Mouse (Mus musculus) kidney, postnatal 25 days (tissue): ENCODE measurements around the gene Rab23.
A peak's percentile ranks its signal among the peaks of the same experiment; 100 is the strongest.

Experiments used
- DNase-seq, 2 experiments: peaks; one replicate each; pipeline ENCODE4 v3.0.0; 2021; ENCODE audit warnings: mixed read lengths in 2 of 2

The Rab23 gene

GRCm38 (mm10) chr1:33719733-33720225, at the start of gene Rab23:
Rab23 (plus strand) TSS chr1:33719887.
- peak; percentile 78 to 90 for DNase-seq

- DNase-seq = peak; percentile 58 to 75
Observed at GRCm38 (mm10) chr1:33670164-33670616, 49.5 kb upstream of the Rab23 start.

GRCm38 (mm10) chr1:33671441-33671840, 48.2 kb upstream of the Rab23 start:
- no peak for DNase-seq

GRCm38 (mm10) chr1:33672083-33672482, 47.6 kb upstream of the Rab23 start:
- no peak for DNase-seq

- DNase-seq = peak in 1 of 2 experiments; percentile 53
Observed at GRCm38 (mm10) chr1:33672514-33672913, 47.2 kb upstream of the Rab23 start.

GRCm38 (mm10) chr1:33673158-33673960, 46.3 kb upstream of the Rab23 start:
- DNase-seq = no peak

- DNase-seq = no peak
Observed at GRCm38 (mm10) chr1:33680435-33680834, 39.3 kb upstream of the Rab23 start.

- no peak for DNase-seq
Observed at GRCm38 (mm10) chr1:33680890-33681289, 38.8 kb upstream of the Rab23 start.

GRCm38 (mm10) chr1:33684459-33684858, 35.2 kb upstream of the Rab23 start:
- peak; percentile 40 to 65 for DNase-seq

- DNase-seq = no peak
Observed at GRCm38 (mm10) chr1:33688810-33689209, 30.9 kb upstream of the Rab23 start.

GRCm38 (mm10) chr1:33689446-33690086, 30.1 kb upstream of the Rab23 start:
- DNase-seq = no peak

GRCm38 (mm10) chr1:33690087-33690448, 29.6 kb upstream of the Rab23 start:
- DNase-seq = no peak

GRCm38 (mm10) chr1:33693893-33694292, 25.8 kb upstream of the Rab23 start:
- no peak for DNase-seq

- DNase-seq = no peak
Observed at GRCm38 (mm10) chr1:33696016-33696415, 23.7 kb upstream of the Rab23 start.

- DNase-seq = no peak
Observed at GRCm38 (mm10) chr1:33701244-33701643, 18.4 kb upstream of the Rab23 start.

GRCm38 (mm10) chr1:33709615-33710014, 10.1 kb upstream of the Rab23 start:
- no peak for DNase-seq

- DNase-seq = no peak
Observed at GRCm38 (mm10) chr1:33712026-33712425, 7.7 kb upstream of the Rab23 start.

- DNase-seq = no peak
Observed at GRCm38 (mm10) chr1:33714796-33715195, 4.9 kb upstream of the Rab23 start.

- no peak for DNase-seq
Observed at GRCm38 (mm10) chr1:33717636-33718035, 2.1 kb upstream of the Rab23 start.

GRCm38 (mm10) chr1:33720231-33720630, 544 bp downstream of the Rab23 start:
- no peak for DNase-seq

GRCm38 (mm10) chr1:33721020-33721419, 1.3 kb downstream of the Rab23 start:
- no peak for DNase-seq

- DNase-seq = no peak
Observed at GRCm38 (mm10) chr1:33724516-33724915, 4.8 kb downstream of the Rab23 start.

- DNase-seq = no peak
Observed at GRCm38 (mm10) chr1:33725086-33725485, 5.4 kb downstream of the Rab23 start.

- no peak for DNase-seq
Observed at GRCm38 (mm10) chr1:33733044-33733443, 13.4 kb downstream of the Rab23 start.
